Mouse (Mus musculus): ENCODE measurements around the gene Rest. TPM values are rescaled to one million over a fixed set of nuclear protein-coding genes. Genes with fewer than 3 reads are reported as not detected.

The Rest gene
- total RNA-seq, 2 experiments from 2014 or later: 13.2 to 13.5 TPM

DNA sequence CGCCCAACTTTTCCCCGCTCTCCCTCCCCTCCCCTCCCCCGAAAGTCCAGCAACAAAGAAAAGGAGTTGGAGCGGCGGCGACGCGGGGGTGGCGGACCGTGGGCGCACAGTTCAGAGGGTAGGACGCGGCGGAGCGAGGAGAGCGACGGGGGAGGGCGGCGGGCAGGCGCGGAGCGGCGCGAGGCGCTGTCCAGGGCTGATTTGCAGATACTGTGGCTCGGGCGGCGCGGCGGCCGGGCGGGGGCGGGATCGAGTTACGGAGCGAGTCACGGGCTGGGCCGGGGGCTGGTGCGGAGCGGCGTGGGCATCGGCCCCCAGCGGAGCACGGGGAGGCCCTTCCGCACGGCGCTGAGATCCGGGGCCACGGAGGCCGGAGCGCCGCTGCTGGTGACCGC is 377 bp downstream of the Rest start:
- peak; percentile 71 to 72 for DNase-seq

DNA sequence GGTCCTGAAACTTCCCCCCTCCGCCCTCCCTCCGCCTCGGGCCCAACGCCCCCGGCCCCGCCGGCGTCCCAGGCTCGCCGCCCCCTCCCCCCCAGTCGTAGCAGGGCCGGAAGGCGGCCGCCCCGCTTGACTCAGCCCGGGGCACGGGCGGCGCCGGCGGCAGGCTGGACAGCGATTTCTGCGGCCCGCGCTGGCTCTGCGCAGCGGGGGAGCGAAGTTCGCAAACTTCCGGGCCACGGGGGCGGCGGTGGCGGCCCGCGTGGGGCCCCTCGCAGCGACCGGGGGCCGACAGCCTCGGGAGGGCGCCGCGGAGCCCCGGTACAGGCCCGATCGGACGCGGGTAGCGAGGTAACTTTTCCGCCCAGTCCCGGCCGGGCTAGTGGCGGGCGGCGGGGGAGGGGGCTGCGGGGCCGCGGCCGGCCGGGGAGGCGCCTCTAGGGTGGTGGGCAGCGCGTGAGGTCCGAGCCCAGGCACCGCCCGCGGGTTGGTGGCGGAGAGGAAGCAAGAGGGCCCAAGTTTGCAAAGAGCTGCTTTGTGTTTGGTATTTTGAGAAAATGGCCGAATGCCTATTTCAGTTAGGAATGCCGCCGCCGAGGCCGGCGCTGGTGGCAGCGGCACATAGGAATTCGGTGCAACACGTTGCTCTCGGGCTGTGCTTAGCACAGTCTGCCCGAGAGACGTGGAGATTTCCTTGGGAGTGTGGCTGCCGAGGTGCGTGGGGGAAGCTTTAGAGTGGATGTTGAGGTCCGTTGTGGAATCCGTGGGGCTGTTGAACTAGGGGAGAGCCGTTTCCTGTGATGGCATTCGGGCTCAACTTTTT is 985 bp downstream of the Rest start:
- DNase-seq: peak; percentile 51 to 73

GRCm38 (mm10) chr5:77266886-77267401 is 1.7 kb downstream of the Rest start:
- DNase-seq: no peak

- DNase-seq: no peak
Measured at GRCm38 (mm10) chr5:77267441-77267840, 2.1 kb downstream of the Rest start.

GRCm38 (mm10) chr5:77267957-77268624 is 2.8 kb downstream of the Rest start:
- DNase-seq: no peak

DNA sequence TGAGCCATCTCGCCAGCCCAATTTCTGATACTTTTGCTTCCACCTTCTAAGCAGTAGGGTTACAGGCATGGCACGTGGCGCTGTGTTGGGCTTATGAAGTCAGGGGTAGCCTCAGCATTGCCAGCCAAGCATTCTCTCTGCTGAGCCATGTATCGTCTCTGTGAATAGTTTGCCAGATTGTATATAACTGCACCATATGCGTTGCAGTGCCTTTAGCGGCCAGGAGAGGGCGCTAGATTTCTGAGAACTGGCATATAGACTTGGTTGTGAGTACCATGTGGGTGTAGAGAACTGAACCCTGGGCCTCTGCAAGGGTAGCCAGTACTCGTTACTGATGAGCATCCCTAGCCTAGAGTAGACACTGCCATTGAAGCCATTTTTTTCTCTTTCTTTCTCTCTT is 4.1 kb downstream of the Rest start:
- no peak for DNase-seq

DNA sequence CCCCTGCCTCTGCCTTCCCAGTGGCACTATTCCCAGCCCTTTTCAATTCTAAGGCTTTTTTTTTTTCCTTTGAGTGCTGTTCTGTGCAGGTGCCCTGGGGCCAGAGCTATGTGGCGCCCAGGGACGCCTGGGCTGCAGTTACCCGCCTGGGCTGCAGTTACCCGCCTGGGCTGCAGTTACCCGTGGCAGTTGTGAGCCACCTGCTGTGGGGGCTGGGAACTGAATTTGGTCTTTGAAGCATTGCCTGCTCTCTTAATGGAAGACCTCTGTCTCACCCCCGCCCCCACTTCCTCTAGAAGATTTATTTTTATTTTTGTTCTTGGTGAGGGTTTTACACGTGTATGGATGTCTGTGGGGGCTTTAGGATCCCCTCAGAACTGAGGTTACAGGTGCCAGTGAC is 7.9 kb downstream of the Rest start:
- DNase-seq: no peak

- DNase-seq: peak in 1 of 2 experiments; percentile 67
Measured at GRCm38 (mm10) chr5:77275950-77276349, 10.7 kb downstream of the Rest start.

- no peak for DNase-seq
Measured at GRCm38 (mm10) chr5:77277204-77277603, 11.9 kb downstream of the Rest start.

DNA sequence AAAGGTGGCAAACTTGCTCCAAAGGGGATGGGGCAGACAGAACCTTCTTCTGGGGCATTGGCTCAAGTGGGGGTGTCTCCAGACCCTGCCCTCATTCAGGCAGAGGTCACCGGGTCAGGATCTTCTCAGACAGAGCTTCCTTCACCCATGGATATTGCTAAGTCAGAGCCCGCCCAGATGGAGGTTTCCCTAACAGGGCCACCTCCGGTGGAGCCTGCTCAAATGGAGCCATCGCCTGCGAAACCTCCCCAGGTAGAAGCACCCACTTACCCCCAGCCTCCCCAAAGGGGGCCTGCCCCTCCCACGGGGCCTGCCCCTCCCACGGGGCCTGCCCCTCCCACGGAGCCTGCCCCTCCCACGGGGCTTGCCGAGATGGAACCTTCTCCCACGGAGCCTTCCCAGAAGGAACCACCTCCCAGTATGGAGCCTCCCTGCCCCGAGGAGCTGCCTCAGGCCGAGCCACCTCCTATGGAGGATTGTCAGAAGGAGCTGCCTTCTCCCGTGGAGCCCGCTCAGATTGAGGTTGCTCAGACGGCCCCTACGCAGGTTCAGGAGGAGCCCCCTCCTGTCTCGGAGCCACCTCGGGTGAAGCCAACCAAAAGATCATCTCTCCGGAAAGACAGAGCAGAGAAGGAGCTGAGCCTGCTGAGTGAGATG is 16.4 kb downstream of the Rest start:
- DNase-seq: no peak

DNA sequence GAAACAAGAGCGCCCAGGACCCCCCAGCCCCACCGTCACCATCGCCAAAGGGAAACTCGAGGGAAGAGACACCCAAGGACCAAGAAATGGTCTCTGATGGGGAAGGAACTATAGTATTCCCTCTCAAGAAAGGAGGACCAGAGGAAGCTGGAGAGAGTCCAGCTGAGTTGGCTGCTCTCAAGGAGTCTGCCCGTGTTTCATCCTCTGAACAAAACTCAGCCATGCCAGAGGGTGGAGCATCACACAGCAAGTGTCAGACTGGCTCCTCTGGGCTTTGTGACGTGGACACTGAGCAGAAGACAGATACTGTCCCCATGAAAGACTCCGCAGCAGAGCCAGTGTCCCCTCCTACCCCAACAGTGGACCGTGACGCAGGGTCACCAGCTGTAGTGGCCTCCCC is 17.0 kb downstream of the Rest start:
- DNase-seq: no peak

GRCm38 (mm10) chr5:77285685-77286084 is 20.4 kb downstream of the Rest start:
- no peak for DNase-seq

- no peak for DNase-seq
Measured at GRCm38 (mm10) chr5:77286904-77287303, 21.6 kb downstream of the Rest start.

GRCm38 (mm10) chr5:77287901-77288300 is 22.6 kb downstream of the Rest start:
- DNase-seq: no peak

DNA sequence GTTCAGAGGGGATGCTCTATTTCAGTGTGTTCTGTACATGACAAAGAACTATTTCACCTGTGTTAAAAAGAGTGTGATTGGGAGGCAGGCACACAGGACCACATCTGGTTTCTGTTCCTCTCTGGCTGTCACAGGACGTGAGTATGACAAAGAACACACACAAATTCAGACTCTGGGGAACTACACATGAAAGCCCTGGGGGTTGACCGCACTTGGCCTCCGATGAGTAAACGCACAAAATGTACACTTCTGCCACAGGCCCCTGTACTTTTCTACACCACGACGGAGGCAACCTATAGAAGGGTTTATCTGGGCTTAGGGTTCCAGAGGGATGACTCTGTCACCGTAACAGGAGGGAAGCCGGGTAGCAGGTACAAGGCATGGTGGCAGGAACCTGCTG is 24.4 kb downstream of the Rest start:
- DNase-seq: peak in 1 of 2 experiments; percentile 21

DNA sequence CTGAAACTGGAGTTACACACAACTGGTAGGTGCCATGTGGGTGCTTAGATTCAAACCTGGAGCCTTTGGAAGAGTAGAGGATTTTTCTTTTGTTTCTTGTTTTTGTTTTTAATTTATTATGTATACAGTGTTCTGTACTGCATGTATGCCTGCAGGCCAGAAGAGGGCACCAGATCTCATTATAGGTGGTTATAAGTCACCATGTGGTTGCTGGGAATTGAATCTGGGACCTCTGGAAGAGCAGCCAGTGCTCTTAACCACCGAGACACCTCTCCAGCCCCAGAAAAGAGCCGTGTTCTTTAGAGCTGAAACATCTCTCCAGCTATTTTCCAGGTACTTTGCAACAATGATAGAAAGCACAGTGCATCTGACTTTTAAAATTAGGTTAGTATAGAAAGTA is 25.3 kb downstream of the Rest start:
- DNase-seq: no peak

- DNase-seq: peak in 1 of 2 experiments; percentile 18
Measured at GRCm38 (mm10) chr5:77292803-77293522, 27.7 kb downstream of the Rest start.

- no peak for DNase-seq
Measured at GRCm38 (mm10) chr5:77299486-77299885, 34.2 kb downstream of the Rest start.

GRCm38 (mm10) chr5:77301296-77301903 is 36.1 kb downstream of the Rest start:
- DNase-seq: no peak

DNA sequence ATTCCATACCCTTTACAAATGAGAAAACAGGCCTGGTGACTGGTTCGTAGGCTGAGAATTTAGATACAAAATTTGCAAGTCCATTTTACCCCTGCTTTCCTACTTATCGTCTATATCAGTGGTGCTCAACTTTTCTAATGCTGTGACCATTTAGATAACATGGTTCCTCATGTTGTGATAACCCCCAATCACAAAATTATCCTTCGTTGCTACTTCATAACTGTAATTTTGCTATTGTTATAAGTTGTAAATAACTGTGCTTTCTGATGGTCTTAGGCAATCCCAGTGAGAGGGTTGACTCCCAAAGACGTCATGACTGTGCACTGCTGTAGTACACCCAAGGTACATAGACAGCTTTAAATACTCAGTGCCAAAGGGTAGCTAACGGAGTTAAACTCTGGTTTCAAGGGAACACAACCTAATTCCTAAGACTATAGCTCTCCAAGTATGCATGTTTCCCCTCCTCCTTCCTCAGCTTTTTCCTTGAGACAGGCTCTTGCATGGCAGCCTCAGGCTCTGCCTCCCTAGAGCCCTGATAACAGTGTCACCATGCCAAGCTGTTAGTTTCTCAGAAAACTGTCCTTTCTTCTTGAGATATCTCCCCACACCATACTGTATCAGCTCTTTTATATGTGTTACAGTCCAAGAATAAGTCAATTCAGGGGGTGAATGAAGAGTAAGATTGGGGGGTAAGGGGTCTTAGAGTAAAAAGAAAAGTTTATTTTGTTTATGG is 42.7 kb downstream of the Rest start:
- no peak for DNase-seq
